Mouse (Mus musculus): ENCODE data around the gene Olfr522. TPM values are rescaled to one million over a fixed set of nuclear protein-coding genes. Genes with fewer than 3 reads are reported as not detected.

Gene Olfr522
- polyA plus RNA-seq, 1 experiment from 2014 or later = not detected

DNA sequence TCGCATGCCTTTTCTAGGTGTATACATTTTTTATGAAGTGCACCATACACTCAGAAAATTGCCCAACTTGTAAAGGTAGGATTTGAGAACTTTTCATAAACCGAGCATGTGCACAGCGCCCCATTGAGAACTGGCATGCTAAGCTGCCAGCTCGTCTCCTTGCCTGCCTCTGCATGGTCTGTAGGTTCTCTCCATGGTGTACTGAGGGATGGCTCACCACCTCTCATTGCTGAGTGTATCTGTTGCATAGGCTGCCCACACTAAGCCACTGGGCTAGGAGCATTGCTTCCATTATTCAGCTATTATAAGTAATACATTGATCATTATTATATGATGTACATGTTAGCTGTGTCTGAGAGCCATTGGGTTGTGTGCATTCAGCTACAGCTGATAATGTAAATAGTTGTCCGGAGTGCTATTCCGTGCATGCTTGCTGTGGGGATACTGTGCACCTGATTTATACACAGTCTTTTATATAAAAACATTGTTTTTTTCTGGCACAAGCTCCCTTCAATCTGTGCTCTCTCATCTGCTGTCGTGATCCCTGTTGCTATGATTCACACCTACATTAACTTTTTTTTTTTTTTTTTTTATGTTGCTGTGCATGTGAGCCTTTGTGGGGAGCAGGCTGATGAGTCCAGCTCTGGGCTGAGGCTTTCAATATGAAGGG is 23.3 kb upstream of the Olfr522 start:
- WGBS = 78% methylated on average over 7 of the region's 7 CpGs
- no peaks in the 10 kb centered on the region for H3K9me3 ChIP-seq
- H3K4me3 ChIP-seq (replicated peaks) = no peak overlapping the region
- H3K4me2 ChIP-seq = no peak overlapping the region
- H3K36me3 ChIP-seq (replicated peaks) = no peaks in the 10 kb centered on the region
- H3K27ac ChIP-seq = no peak overlapping the region
- no peak for ATAC-seq (ENCODE audit: low FRiP score)
- no peaks in the 10 kb centered on the region for H3K4me1 ChIP-seq
- H3K27me3 ChIP-seq = no peaks in the 10 kb centered on the region
- no peak overlapping the region for H3K9ac ChIP-seq

- H3K9ac ChIP-seq = no peak overlapping the region
- WGBS = 58% methylated on average over 18 of the region's 18 CpGs
- no peak overlapping the region for H3K4me2 ChIP-seq
- H3K9me3 ChIP-seq = no peaks in the 10 kb centered on the region
- no peaks in the 10 kb centered on the region for H3K4me1 ChIP-seq
- H3K27ac ChIP-seq = no peak overlapping the region
- no peak for ATAC-seq (ENCODE audit: low FRiP score)
- H3K4me3 ChIP-seq (replicated peaks) = no peak overlapping the region
- no peaks in the 10 kb centered on the region for H3K27me3 ChIP-seq
- H3K36me3 ChIP-seq (replicated peaks) = no peaks in the 10 kb centered on the region
These were observed 22.4 kb upstream of the Olfr522 start for GRCm38 (mm10) chr7:140186646-140187620.

- no peaks in the 10 kb centered on the region for H3K36me3 ChIP-seq (replicated peaks)
- H3K4me3 ChIP-seq (replicated peaks) = no peak overlapping the region
- H3K4me2 ChIP-seq = no peak overlapping the region
- H3K27ac ChIP-seq = no peak overlapping the region
- ATAC-seq (ENCODE audit: low FRiP score) = no peak
- H3K4me1 ChIP-seq = no peaks in the 10 kb centered on the region
- H3K9me3 ChIP-seq = no peaks in the 10 kb centered on the region
- WGBS = 85% methylated on average over 4 of the region's 4 CpGs
- no peak overlapping the region for H3K9ac ChIP-seq
- no peaks in the 10 kb centered on the region for H3K27me3 ChIP-seq
These were observed 19.6 kb upstream of the Olfr522 start for GRCm38 (mm10) chr7:140184206-140184605.

- Histone ChIP-seq H3K4me3 (replicated peaks) (no peak overlapping the region), H3K4me1 (no peaks in the 10 kb centered on the region), H3K27ac (no peak overlapping the region), H3K4me2 (no peak overlapping the region), H3K9ac (no peak overlapping the region), H3K27me3 (no peaks in the 10 kb centered on the region), H3K9me3 (no peaks in the 10 kb centered on the region), H3K36me3 (replicated peaks) (no peaks in the 10 kb centered on the region)
- WGBS = 89% methylated on average over 2 of the region's 2 CpGs
- ATAC-seq (ENCODE audit: low FRiP score) = no peak
These were observed 16.1 kb upstream of the Olfr522 start for GRCm38 (mm10) chr7:140180692-140181091.

GRCm38 (mm10) chr7:140179176-140179575 is 14.6 kb upstream of the Olfr522 start:
- ATAC-seq (ENCODE audit: low FRiP score) = no peak
- Histone ChIP-seq H3K4me3 (replicated peaks) (no peak overlapping the region), H3K27me3 (no peaks in the 10 kb centered on the region), H3K4me1 (no peaks in the 10 kb centered on the region), H3K27ac (no peak overlapping the region), H3K9me3 (no peaks in the 10 kb centered on the region), H3K36me3 (replicated peaks) (no peaks in the 10 kb centered on the region), H3K9ac (no peak overlapping the region), H3K4me2 (no peak overlapping the region)
- 88% methylated on average over 2 of the region's 2 CpGs for WGBS

GRCm38 (mm10) chr7:140172936-140173335 is 8.4 kb upstream of the Olfr522 start, which contains the start of gene Olfr523:
Gene Olfr523, plus strand, starts transcription at chr7:140173217.
- H3K27me3 ChIP-seq = no peaks in the 10 kb centered on the region
- H3K9me3 ChIP-seq = no peaks in the 10 kb centered on the region
- no peak within 1 kb of the TSS for H3K27ac ChIP-seq
- no peak within 1 kb of the TSS for H3K4me2 ChIP-seq
- no peak within 1 kb of the TSS for H3K9ac ChIP-seq
- no peaks in the 10 kb centered on the region for H3K36me3 ChIP-seq (replicated peaks)
- WGBS = 58% methylated on average over 1 of the region's 1 CpGs
- no peak for ATAC-seq (ENCODE audit: low FRiP score)
- no peaks in the 10 kb centered on the region for H3K4me1 ChIP-seq
- no peak within 1 kb of the TSS for H3K4me3 ChIP-seq (replicated peaks)

DNA sequence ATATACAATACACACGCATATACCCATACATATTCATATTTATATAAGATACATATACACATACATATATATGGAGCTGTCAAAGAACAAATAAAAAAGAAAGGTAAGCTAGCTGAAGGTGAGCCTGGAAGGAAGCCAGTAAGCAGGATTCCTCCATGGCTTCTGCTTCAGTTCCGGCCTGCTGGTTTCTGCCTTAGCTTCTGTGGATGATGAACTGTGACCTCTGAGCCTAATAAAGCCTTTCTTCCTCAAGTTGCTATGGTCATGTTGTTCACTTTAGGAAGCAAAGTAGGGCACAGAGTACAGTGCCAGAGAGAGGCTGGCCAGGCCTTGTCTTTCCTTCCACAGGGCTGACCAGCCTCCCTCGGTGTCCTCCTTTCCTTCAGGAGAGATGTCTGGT is 6.3 kb upstream of the Olfr522 start:
- H3K9me3 ChIP-seq = no peaks in the 10 kb centered on the region

GRCm38 (mm10) chr7:140169386-140169785 is 4.8 kb upstream of the Olfr522 start:
- WGBS = 86% methylated on average over 4 of the region's 4 CpGs
- Histone ChIP-seq H3K27me3 (no peaks in the 10 kb centered on the region), H3K36me3 (replicated peaks) (no peaks in the 10 kb centered on the region), H3K9ac (no peak overlapping the region), H3K4me1 (no peaks in the 10 kb centered on the region), H3K4me3 (replicated peaks) (no peak overlapping the region), H3K9me3 (no peaks in the 10 kb centered on the region), H3K4me2 (no peak overlapping the region), H3K27ac (no peak overlapping the region)
- no peak for ATAC-seq (ENCODE audit: low FRiP score)

More for the DNA sequence above, 6.3 kb upstream of the Olfr522 start:
- Histone ChIP-seq H3K27me3 (no peaks in the 10 kb centered on the region), H3K4me3 (replicated peaks) (no peak overlapping the region), H3K4me2 (no peak overlapping the region), H3K9ac (no peak overlapping the region), H3K27ac (no peak overlapping the region), H3K36me3 (replicated peaks) (no peaks in the 10 kb centered on the region), H3K4me1 (no peaks in the 10 kb centered on the region)
- WGBS = 94% methylated on average over 3 of the region's 3 CpGs
- no peak for ATAC-seq (ENCODE audit: low FRiP score)

DNA sequence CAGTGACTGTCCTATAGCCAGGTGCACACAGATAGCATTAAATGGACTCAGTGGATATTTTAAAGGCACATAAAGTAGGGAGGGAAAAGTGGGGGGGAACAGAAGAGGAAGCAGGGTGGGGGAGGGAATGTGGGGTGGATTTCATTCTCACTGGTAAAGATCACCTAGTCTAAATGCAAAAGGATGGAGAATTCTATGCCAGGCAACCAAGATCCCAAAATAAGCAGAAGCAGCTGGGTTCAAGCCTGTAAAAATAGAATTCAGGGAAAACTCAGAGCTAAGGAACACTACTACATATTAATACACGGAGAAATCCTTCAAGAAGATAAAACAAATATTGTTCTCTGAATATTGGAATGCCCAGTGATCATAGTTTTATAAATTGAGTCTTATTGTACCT is 3.4 kb upstream of the Olfr522 start:
- H3K27ac ChIP-seq = no peak overlapping the region
- ATAC-seq (ENCODE audit: low FRiP score) = no peak
- H3K4me3 ChIP-seq (replicated peaks) = no peak overlapping the region
- H3K9ac ChIP-seq = no peak overlapping the region
- H3K4me1 ChIP-seq = no peaks in the 10 kb centered on the region
- H3K4me2 ChIP-seq = no peak overlapping the region
- no peaks in the 10 kb centered on the region for H3K9me3 ChIP-seq
- WGBS = 82% methylated on average over 1 of the region's 1 CpGs
- H3K36me3 ChIP-seq (replicated peaks) = no peaks in the 10 kb centered on the region
- H3K27me3 ChIP-seq = no peaks in the 10 kb centered on the region

DNA sequence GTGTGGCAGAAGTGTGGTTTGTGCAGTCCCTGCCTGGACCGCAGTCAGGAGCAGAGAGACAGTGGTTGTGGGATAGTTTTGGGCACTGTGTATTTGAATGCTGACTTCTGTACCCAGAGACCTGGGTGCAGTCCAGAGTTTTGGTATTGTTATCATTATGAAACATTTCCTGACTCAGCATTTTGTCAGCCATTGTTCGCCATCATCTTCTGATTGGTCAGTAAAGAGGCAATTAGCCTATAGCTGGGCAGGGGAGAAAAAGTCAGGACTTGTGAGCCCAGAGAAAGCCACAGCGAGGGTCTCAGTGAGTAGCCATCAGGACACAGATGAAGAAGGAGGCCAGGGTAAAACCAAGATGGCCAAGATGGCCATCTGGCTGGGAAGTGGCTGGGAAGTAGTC is 4.2 kb downstream of the Olfr522 start:
- H3K4me1 ChIP-seq = no peaks in the 10 kb centered on the region
- no peak overlapping the region for H3K4me3 ChIP-seq (replicated peaks)
- no peaks in the 10 kb centered on the region for H3K9me3 ChIP-seq
- 86% methylated on average over 3 of the region's 3 CpGs for WGBS
- ATAC-seq (ENCODE audit: low FRiP score) = no peak
- peaks cover 19% of the 10 kb centered on the region; the same call in 1 of the 2 replicates for H3K27me3 ChIP-seq
- no peak overlapping the region for H3K4me2 ChIP-seq
- no peak overlapping the region for H3K27ac ChIP-seq
- H3K36me3 ChIP-seq (replicated peaks) = no peaks in the 10 kb centered on the region
- no peak overlapping the region for H3K9ac ChIP-seq

DNA sequence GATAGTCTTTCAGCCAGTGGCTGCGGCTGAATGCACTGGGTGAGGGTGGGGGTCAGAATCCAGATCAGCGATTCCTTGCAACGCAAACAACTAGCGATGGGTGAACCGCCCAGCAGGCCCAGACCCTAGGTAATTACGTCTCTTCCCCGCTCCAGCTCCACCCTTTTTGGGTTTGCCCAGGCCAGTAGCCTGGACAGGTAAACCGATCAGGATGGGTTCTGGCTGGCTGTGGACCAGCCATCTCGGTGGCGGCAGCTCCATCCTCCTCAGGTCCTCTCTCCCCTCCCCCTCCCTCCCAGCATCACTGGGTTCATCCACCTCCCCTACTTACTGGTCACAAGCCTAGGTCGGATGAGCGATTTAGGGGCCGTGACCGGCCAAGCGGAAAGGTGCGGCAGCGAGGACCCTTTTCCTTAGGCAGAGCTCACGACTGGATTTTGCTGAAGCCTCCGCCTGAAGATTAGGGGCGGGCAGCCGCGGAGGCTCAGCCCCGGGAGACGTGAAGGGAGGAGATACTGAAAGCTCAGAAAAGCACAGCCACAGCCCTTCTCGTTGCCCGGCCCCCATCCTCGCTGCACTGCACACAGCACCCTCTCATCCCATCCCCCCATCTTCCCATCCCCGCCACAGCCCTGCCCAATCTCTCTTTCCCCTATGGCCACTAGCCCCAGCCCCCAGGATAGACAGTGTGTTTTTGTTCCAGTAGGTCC is 10.2 kb downstream of the Olfr522 start, which contains the start of gene Sprn:
Sprn (minus strand) TSS at position 660 of the 710 bp plus-strand sequence.
- peaks cover 20% of the 10 kb centered on the region for H3K4me1 ChIP-seq
- H3K4me3 ChIP-seq (replicated peaks) = peak within 1 kb of the TSS; percentile 37
- 4% methylated on average over 28 of the region's 28 CpGs for WGBS
- peak; percentile 61 for ATAC-seq (ENCODE audit: low FRiP score)
- H3K27me3 ChIP-seq = peaks cover 53% of the 10 kb centered on the region
- H3K4me2 ChIP-seq = peak within 1 kb of the TSS; percentile 55
- H3K27ac ChIP-seq = no peak within 1 kb of the TSS
- H3K9me3 ChIP-seq = no peaks in the 10 kb centered on the region
- H3K36me3 ChIP-seq (replicated peaks) = 0 out of 2 replicates have a peak, but pooled peaks cover 4% of the 10 kb centered on the region
- peak within 1 kb of the TSS; percentile 53 for H3K9ac ChIP-seq

DNA sequence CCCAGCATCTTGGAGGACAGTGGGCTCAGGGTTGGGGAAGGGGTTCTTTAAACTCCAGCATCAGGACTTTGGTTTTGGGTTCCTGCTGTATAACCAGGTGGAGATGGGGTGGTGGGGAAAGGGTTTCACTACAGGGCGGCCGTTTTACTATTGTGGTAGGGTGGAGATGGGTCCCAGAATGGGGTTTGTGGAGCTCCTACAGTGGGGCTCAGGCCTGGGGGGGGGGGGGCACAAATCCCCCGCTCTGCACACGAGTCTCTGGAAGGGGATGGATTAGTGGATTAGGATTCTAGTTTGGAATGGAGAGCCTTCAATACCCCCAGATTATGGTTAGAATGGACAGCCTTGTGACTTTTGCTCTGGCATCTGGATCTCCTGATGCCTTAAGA is 10.7 kb downstream of the Olfr522 start:
- H3K27ac ChIP-seq = no peak overlapping the region
- peaks cover 20% of the 10 kb centered on the region for H3K4me1 ChIP-seq
- peaks cover 50% of the 10 kb centered on the region for H3K27me3 ChIP-seq
- 20% methylated on average over 4 of the region's 4 CpGs for WGBS
- H3K4me3 ChIP-seq (replicated peaks) = peak overlapping the region; percentile 37; the same call in 1 of the 2 replicates
- H3K36me3 ChIP-seq (replicated peaks) = 0 out of 2 replicates have a peak, but pooled peaks cover 4% of the 10 kb centered on the region
- H3K9me3 ChIP-seq = no peaks in the 10 kb centered on the region
- peak; percentile 42; the same call in 1 of the 2 replicates for ATAC-seq (ENCODE audit: low FRiP score)
- H3K4me2 ChIP-seq = peak overlapping the region; percentile 55
- H3K9ac ChIP-seq = peak overlapping the region; percentile 26; the same call in 1 of the 2 replicates

Measured in forebrain, embryonic 12.5 days (tissue).